Mouse (Mus musculus): Measurements from ENCODE around the gene 4930452B06Rik. TPM values are rescaled to one million over a fixed set of nuclear protein-coding genes. Genes with fewer than 3 reads are reported as not detected.

Gene 4930452B06Rik
- total RNA-seq, 2 experiments from 2014 or later = 9.4 to 10.3 TPM

GRCm38 (mm10) chr14:8392181-8392825 lies 273.7 kb downstream of the 4930452B06Rik start:
- Histone ChIP-seq H3K4me3 (no peak overlapping the region), H3K27ac (no peak overlapping the region)
- no peak for TF ChIP-seq CTCF (IDR thresholded peaks at IDR 0.05)
- DNase-seq (ENCODE audit: extremely low spot score in 1 of 2, low spot score in 2 of 2) = no peak
- intact Hi-C loops (cut with DNase I) = no loop called here

Data from left cerebral cortex, adult 2 months (tissue).